Mouse (Mus musculus): ENCODE measurements around the gene Angptl8.
"Not testable (repeated sequence)": the region's sequence is repeated elsewhere in the genome, so short reads cannot be mapped to it uniquely, and the experiment has no call there.

Angptl8 gene

DNA sequence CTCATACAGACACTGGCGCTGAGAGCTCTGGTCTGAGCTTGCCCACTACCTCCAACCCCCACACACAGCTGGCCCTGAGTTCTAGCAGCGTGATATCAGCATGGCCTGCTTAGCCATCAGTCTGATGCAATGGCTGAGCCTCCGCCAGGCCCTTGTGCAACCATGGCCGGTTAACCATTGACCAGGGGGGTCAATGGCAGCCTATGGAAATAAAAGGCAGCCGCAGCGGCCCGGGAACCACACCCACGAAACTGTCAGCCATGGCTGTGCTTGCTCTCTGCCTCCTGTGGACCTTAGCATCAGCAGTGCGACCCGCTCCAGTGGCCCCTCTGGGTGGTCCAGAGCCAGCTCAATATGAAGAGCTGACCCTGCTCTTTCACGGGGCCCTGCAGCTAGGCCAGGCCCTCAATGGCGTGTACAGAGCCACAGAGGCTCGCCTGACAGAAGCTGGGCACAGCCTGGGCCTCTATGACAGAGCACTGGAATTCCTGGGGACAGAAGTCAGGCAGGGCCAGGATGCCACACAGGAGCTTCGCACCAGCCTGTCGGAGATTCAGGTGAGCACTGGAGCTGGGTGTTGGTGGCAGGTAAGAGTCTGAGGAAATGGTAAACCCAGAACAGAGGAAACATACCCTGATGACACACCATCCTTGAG, at the start of gene Angptl8:
Gene Angptl8 (plus strand): TSS at position 253 of the 655 bp plus-strand sequence.
- in situ Hi-C loops (cut with MboI), result no loop called here

DNA sequence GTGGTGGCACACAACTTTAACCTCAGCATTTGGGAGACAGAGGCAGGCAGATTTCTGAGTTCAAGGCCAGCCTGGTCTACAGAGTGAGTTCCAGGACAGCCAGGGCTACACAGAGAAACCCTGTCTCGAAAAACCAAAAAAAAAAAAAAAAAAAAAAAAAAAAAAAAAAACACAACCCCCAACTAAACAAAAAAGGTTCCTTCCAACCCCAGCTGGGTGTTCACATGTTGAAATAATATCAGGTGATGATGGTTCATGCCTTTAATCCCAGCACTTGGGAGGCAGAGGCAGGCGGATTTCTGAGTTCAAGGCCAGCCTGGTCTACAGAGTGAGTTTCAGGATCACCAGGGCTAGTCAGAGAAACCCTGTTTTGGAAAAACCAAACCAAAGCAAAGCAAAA, 49.0 kb upstream of the Angptl8 start:
- in situ Hi-C loops (cut with MboI), result not testable (repeated sequence)

DNA sequence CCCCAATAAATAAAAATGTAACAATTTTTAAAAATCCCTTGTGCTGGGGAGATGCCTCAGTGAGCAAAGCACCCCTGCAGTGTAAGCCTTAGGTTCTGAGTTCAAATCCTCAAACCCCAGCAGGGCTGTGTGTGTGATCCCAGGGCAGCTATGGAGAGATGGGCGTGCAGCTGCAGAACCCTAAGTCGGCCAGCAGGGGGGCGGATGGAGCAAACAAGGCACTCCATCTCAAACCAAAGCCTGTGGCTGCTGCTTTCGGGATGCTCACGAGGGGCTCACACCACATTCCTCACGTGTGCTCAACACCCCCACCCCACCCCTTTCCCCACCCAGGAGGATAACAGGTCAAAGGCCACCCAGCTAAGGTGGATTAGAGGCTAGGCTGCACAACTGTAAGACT, 48.4 kb upstream of the Angptl8 start:
- in situ Hi-C loops (cut with MboI), result no loop called here

DNA sequence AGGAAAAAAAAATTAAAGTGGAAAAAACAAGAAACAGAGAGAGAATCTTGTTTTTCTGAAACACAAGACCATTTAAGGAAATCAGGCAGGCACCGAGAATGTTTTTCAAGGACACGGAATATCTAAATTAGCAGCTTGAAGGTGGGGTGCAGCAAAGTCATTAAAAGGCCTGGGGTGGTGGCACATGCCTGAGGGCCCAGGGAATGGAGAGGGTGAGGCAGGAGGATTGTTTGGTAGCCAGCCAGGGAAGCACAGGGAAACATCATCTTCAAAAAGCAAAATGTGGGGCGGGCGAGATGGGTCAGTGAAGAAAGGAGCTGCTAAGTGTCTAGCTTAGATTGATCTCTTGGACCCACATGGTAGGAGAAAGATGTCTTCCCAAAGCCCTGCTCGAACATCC, 47.7 kb upstream of the Angptl8 start:
- in situ Hi-C loops (cut with MboI), result no loop called here

DNA sequence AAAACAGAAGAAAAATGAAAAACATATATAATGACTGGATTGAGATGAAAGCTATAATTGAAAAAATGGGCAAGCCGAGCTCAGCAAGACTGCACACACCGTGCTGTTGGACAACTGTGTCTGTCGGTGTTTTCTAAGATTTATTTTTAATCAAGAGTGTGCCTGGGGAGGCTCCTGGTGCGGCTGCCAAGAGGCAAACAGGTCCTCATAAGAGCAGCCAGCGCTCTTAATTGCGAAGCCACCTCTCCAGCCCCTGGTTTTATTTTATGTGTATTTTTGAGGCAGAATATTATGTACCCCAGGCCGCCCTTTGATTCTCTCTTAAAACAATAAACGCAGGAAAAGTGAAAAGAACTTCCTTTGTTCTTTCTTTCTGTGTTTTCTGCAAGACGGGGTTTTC, 47.1 kb upstream of the Angptl8 start:
- in situ Hi-C loops (cut with MboI), result no loop called here

DNA sequence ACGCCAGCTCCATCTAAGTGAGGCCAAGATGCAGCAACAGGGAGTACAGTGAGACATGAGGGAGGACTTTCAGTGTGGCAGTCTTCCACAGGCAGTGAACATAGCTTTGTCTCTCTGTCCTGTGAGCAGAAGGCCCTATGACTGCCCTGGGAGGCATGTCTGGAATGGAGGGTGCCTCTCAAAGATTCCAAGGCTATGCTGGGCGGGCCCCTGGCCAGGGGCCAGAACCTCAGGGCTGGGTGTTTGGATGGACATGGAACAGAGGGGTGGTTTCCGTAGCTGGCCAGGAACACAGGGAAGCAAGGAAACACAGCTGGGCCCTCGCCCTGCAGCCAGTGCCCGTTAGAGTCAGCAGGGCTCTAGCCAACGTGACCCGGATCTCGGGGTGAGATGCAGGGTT, 43.4 kb upstream of the Angptl8 start:
- in situ Hi-C loops (cut with MboI), result no loop called here

DNA sequence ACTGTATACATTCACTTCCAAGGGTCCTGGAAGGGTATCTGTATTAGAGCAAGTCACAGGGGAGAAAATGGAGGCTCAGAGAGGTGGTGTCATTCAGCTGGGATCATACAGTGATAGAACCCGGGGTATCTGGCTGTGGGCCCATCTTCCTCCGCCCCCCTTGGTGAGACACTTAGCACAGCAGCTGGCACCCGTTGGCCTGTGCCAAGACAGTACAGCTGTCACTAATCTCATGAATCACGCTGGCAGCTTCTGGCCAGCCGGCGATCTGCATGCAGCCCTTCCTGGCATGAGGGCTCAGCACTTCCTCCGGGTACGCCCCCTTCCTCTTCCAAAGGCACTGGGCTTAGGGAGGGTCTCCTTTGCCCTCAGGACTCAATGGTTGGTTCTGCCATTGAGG, 42.7 kb upstream of the Angptl8 start:
- in situ Hi-C loops (cut with MboI), result no loop called here

DNA sequence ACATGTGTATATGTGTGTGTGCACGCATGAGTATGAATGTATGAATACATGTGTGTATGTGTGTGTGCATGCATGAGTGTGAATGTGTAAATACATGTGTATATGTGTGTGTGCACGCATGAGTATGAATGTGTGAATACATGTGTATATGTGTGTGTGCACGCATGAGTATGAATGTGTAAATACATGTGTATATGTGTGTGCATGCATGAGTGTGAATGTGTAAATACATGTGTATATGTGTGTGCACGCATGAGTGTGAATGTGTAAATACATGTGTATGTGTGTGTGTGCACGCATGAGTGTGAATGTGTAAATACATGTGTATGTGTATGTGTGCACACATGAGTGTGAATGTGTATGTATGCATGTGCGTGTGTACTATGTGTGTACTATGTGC, 41.8 kb upstream of the Angptl8 start:
- in situ Hi-C loops (cut with MboI), result not testable (repeated sequence)

DNA sequence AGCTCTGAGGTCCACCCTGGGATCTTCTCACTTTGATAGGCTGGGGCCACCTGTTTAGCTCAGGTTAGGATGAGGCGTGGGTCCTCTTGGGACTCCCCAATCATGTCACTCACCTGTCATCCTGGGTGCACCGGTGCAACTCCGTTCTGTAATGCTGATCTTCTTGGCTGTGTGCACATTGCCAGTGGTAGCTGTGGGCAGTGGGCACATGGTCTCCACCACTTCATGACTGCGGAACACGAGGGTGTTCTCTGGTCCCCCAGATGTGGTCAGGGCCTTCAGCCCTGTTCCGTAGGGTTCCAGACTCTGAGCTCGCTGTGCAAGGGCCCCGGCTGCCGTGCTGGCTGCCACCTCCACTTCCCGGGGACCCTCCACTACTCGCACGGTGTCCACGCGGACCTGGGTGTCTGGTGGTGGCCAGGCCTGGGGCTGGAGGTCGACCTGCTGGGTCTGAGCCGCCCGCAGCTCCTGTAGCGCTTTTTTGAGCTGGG, 40.9 kb upstream of the Angptl8 start:
- in situ Hi-C loops (cut with MboI), result no loop called here

DNA sequence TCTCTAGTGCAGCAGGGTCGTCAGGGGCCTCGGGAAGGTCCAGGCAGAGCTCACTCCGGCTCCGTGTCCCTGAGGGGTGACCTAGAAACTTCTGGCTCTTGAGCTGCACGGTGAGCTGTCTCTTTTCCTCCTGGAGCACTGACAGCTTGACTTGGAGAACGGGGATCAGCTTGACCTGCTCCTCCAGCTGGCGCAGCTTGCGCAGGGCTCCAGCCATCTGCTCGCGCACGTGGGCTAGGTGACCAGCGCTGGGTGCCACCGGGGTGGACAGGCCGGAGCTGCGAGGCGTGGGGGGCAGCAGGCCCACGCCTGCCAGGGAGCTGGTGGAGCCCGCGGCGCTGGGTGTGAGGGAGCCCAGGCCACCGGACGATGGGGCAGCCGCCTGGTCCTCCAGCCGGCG, 40.4 kb upstream of the Angptl8 start:
- in situ Hi-C loops (cut with MboI), result no loop called here

DNA sequence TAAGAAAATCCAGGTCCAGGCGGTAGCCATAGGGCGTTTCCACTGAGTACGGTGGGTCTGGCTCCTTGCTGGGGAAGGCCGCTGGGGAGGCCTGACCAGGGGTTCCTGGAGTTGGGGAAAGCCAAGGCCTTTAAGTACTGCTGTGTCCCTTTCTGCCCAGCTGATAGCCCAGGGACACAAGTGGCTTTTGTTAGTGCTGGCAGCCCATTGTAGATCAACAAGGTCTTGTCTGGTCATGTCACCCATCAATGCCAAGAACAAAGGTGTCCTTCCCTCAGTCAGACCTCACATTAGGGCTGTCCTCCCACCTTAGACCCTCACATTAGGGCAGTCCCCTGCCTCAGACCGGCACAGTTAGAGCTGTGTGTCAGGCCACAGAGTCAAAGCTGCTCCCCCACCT, 39.7 kb upstream of the Angptl8 start:
- in situ Hi-C loops (cut with MboI), result no loop called here

DNA sequence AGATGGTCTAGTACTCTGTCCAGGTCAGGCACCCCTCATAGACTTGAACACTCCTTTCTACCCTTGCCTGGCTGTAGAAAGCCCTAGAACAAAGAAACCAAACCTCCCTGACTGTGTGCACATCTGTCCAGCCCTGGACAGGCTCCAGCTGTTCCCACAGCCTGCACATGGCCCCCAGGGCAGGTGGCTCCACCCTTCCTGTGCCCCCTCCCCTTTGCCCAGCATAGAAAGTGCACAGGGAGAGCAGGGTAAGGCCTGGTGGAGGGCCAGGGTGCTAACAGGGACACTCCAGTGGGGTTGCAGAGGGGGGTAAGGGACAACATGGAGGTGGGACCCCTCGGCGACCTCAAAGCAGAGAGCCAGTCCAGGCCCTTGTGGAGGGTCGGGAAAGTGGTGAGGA, 39.1 kb upstream of the Angptl8 start:
- in situ Hi-C loops (cut with MboI), result no loop called here

DNA sequence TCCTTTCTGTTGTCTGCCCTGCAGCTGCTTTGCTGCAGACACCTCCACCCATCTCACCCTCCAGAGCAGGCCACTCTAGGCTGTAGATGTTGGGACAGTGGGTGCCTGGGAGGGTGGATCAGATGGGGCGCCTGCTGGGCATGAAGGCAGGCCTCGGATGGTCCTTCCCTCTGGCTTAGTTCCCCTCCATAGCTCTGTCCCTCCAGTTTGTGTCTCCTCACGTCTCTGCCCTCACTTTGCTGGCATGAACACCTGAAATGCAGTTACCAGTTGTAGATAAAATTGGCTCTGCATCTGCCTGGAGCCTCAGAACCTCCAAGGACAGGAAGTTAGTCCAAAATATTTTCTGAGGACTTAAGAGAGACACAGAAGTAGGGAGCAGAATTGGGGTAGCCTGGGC, 38.4 kb upstream of the Angptl8 start:
- in situ Hi-C loops (cut with MboI), result no loop called here

DNA sequence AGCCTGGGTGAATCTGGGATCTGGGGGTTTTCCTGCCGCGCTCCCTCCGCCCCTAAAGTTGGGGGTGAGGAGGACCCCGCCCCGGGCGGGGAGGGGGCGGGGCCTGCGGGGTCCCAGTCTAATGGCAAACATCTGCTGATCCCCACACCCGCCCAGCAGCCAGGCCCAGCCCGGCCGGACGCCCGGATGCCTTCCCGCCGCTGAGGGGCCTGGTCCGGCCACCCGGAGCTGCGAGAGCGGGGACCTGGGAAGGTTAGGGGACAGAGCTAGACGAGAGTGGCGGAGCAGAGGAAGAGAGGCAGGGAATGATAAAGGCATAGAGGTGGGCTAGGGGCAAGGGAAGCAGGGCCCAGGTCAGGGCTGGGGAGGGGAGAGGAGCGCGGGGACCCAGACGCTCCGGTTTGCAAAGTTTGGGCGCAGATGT, 37.4 kb upstream of the Angptl8 start:
- in situ Hi-C loops (cut with MboI), result no loop called here

DNA sequence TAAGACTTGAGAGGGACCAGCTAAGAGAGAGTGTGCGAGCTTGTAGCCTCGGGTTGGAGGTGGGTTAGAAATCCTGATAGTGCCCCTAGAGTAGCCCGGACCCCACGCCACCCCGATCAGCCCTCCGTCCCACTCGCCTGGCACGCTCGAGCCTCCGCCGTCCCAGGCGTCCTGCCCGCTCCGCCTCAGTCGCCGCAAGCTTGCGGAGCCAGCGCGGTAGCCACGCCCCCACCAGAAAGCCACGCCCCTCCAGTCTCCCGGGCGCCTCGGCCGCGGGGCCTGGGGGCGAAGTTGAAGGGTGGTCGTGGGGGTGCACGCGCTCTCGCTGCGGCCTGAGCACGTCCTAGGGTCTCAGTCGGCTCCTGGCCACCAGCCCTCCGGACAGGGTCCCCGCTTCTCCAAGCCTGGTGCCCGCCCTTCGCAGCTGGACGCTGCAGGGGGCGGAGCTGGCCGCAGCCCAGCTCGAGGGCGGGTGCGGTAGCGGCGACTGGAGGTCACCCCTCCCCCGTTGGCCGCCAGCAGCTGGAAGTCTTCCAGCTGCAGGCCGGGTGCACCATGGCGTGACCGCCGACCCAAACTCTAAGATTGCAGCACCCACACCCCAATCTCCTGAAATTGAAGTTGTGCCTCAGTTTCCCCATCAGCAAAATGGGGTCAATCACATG, 36.8 kb upstream of the Angptl8 start, which contains the start of gene Kank2:
Gene Kank2 (minus strand): TSS at position 400 of the 665 bp plus-strand sequence.
- in situ Hi-C loops (cut with MboI), result no loop called here

DNA sequence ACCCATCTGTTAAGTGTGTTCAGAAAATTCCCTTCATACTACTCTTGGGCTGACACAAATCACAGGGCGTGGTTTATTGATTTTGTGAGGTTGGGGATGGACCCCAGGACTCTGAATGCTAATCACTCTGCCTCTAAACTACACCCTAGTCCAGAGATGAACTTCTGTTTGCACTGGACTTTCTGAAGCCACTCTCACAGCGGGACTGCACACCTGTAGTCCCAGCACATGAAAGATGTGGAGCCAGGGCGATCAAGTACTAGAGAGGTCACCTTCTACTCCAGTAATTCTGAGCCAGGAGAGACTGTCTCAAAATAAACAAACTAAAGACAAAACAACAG, 36.3 kb upstream of the Angptl8 start:
- in situ Hi-C loops (cut with MboI), result no loop called here

DNA sequence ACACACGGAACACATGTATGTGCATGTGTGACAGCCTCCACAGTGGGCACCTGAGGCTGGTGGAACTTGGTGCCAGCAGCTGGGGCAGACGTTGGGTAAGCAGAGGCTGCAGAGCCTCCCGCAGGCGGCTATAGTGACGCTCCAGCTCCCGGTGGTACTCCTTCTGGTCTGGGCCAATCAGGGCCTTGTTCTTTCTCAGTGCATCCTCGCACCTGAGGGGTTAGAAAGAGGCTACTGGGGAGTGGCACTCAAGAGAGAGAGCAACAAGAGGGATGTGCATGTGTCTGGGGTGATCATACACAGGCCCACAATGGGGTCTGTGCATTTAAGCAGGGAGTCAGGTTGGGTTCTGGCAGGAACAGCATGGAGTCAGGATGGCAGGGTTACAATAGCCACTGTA, 34.2 kb upstream of the Angptl8 start:
- in situ Hi-C loops (cut with MboI), result no loop called here

DNA sequence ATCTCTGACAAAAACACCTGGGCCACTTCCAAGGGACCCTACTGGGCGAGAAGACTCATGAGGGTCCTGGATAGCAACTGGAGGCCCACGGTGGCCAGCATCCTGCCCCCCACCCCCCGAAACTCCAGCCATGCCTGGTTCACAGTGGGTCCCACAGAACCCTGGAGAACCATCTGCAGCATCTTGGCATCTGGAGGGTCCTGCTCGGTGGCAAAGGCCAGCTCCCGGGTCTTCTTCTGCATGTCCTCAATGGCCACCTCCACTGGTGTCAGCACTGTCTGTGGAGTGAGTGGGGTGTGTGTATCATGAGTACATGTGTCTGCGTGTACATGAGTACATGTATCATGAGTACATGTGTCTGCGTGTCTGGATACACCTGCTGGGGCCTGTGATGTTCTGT, 33.7 kb upstream of the Angptl8 start:
- in situ Hi-C loops (cut with MboI), result no loop called here

DNA sequence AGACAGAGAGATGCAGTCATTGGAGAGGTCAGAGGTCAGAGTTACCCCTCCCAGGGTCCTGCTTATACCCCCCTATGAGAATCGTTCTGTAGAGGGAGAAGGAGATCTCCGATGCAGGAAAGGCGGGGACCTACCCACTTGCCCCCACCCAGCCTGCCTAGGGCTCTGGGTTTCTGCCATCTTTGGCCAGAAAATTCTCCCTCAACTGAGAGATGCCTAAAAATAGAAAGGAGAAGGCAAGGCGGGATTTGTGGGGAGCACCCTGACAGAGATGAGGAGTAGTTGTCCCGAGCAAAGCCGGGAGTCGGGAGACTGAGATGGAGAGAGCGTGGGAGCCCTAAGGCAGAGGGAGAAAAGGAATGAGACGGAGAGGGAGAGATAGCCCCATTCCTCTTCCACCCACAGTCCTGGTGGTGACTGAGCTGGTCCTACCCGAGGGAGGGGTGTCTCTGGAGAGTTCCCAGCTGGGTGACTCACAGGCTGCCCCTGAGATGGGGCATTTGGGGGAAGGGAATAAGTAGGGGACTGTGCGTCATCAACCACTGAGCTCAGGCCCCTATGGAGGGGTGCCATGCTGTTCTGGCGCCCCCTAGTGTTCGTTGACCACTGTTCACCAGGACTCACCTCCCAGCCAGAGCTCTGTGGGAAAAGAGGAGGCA, 31.2 kb upstream of the Angptl8 start:
- in situ Hi-C loops (cut with MboI), result no loop called here

DNA sequence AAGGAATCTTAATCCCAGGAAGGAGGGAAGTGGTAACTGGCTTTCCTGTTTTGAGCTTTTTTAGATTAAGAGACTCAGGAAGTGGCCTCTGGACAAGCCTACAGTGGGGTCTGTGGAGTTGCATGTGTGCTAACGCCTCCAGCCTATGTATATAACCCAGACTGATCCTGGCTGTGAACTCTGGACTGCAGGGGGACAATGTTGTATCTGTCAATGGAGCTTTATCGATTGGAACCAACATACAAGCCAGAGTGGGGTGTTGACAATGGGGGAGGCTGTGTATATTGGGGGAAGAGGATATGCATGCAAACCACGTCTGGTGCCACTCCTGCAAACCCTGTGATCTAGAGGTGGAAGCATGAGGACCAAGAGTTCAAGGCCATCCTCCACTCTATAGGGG, 28.9 kb upstream of the Angptl8 start:
- in situ Hi-C loops (cut with MboI), result no loop called here

DNA sequence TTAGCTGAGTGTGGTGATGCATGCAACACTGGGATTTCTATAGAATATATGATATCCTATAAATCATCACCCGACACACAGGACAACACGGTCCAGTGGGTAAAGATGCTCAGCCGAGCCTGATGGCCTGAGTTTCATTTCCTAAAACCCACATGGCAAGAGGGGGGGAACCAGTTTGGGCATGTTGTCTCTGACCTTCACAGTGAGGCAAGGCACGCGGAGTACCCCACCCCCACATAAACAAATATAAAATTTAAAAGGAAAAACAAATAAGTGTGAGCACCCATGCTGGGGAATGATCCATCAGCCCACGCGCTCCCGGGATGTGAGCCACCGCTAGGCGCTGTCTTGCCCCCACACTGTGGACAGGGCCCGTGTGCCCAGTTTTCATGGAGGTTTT, 28.3 kb upstream of the Angptl8 start:
- in situ Hi-C loops (cut with MboI), result no loop called here

DNA sequence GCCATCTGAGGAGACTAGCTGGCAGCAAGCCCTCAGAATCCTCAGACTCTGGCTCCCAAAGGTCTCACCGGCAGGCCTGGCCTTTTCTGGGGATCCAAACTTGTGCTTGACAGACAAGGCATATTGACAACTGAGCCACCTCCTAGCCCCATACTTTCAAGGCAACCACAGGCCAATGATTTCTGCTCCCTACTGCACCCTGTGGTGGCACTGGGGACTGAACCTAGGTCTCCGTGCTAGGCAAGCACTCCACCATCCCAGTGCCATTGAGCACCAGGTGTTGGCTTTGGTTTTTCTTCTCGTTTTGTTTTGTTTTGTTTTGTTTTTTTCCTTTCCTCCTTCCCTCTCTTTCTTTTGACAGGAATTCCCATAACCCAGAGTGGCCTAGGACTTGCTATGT, 26.7 kb upstream of the Angptl8 start:
- in situ Hi-C loops (cut with MboI), result no loop called here

DNA sequence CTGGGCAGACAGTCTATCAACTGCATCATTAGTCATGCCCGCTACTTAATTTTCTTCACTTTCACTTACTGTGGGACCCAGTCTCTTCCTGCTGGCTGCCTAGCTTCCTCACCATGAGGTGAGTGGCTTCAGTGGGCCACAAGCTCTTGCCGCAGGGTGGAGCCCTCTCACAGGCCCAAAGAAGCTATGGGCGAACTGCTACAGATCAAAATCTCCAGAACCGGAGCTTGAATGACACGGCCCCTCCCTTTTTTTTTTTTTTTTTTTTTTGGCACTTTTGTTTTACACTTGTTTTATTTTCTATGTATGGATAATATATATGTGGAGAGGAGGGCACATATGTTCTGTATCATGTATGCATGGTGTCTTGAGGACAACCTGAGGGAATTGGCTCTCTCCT, 24.1 kb upstream of the Angptl8 start:
- in situ Hi-C loops (cut with MboI), result no loop called here

Measured in mature B cell (primary cell).